Mouse (Mus musculus) megakaryocyte, adult 5-6 weeks (primary cell): ENCODE measurements around the gene Elovl5. TPM values are rescaled to one million over a fixed set of nuclear protein-coding genes. Genes with fewer than 3 reads are reported as not detected.
A peak's percentile ranks its signal among the peaks of the same experiment; 100 is the strongest.

ENCODE experiments used
- ATAC-seq: 2 replicates; pipeline ENCODE4 v1.8.0; 2016; ENCODE audit warnings: mild to moderate bottlenecking, inconsistent platforms; ENCODE audit not compliant: poor library complexity, severe bottlenecking
- total RNA-seq, 2 experiments: library from RNA; stranded (forward) in 1 of 2; stranded (reverse) in 1 of 2; fragments of 153-499, 151-499 nt in 1 of 2; fragments of 221-1000, 200-1000 nt in 1 of 2; gene quantifications; 2 replicates each; pipeline versions ENCODE4 v1.2.3 to v1.2.4; 2015 to 2017

Elovl5 gene
- total RNA-seq, 2 experiments from 2014 or later = 49.3 to 52.8 TPM

DNA sequence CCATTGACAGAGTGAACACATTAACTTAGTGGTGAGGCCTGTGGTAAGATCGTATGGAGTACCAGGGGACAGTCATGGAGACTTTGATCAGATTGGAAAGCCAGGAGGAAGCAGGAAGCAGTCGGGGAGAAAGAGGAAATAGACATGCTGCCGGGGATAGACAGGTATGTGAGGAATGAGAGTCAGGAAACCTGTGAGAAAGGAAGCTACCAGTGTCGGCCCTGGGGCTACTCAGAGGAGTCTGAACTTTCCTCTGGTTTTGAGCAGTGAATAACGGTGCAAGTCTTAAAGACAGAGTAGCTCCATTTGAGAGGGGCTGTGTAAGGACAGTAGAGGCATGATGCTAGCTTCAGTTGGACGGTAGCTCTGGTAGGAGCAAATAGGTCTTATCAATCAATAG is 10.3 kb downstream of the Elovl5 start:
- no peak for ATAC-seq

- ATAC-seq = no peak
Observed at GRCm38 (mm10) chr9:77928769-77929168, 11.6 kb downstream of the Elovl5 start.

DNA sequence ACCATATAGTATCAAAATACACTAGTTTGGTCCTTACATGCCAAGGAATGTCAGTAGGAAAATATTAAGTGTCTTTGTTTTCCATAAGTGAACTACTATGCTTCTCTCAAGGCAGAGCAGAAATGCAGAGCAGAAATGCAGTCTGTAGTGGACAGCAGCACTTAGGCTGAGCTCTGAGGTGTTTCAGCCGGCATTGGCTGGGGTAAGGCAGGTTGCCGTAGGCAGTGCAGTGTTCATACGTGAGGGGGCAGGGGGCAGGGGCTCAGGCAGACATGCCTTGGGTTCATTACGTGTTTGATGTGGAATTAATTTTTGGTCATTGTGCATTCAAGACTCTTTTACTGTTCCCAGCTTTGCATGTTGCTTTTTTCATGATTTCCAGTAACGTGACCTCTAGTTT is 12.1 kb downstream of the Elovl5 start:
- no peak for ATAC-seq

DNA sequence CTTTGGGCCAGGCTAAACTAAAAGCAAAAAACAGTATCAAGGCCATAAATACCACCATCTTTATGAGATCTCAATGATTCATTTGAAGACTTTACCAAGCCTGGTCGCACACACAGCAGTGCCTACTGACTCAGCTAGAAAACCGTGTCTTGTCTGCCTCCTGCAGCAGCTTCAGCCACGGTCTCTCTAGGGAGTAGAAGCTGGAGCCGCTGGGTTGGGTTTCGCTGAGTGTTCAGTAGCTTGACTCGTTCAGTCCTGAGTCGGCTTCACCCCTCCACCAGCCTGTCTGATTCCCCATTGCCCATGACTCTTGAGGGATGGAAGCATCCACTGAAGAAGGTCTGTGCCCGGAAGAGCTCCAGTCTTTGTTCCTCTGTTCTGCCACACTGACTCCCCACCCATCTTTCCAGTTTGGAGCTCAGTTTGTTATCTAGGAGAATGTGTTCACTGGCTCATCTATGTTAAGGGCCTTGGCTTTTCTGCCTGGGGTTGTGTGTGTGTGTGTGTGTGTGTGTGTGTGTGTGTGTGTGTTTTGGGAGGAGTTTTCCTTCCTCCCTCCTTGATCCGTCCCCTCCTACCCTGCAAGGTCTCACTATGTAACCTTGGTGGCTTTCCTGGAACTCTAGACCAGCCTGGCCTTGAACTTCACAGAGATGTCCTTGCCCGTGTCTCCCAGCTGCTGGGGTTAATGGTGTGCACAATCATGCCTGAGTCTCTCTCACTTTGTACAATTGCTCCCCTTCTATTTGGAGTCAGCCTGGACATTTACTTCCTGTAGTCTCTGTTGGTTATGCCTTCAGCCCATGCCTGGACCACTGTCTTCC is 13.1 kb downstream of the Elovl5 start:
- peak; percentile 2; the same call in 1 of the 2 replicates for ATAC-seq

DNA sequence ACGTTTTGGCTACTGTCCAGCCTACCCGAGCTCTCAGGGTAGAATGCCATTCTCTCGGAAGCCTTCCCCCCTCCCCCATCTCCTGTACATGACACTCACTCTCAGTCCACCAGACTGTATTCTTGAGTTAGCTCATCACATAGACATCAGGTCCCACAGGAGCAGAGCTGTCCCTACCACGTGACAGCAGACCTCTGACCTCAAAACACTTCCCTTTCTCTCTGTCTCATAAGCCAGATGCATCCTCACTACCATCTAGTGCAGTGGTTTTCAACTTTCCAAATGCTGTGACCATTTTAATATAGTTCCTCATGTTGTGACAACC is 13.7 kb downstream of the Elovl5 start:
- ATAC-seq = peak; percentile 92

- ATAC-seq = no peak
Observed at GRCm38 (mm10) chr9:77931740-77932139, 14.6 kb downstream of the Elovl5 start.

GRCm38 (mm10) chr9:77935818-77936611 is 18.9 kb downstream of the Elovl5 start:
- ATAC-seq = peak; percentile 84

DNA sequence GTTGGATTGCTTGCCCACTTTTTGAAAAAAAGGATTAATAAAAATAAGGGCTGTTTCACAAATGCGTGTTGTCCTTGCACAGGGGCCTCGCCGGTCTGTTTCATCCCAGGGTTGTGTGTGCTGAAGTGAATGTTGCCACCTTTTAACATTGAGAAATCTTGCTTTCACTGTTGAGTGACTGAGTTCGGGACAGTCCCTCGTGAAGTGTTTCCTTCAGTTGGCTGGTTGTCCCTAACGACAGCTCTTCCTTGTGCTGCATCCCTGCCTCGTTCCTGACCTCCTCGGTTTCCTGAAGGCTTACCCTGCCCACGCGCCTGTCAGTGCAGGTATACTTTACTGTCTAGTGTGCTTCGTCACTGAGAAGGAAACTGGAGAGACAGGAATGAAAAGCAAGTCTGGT is 20.7 kb downstream of the Elovl5 start:
- ATAC-seq = no peak

DNA sequence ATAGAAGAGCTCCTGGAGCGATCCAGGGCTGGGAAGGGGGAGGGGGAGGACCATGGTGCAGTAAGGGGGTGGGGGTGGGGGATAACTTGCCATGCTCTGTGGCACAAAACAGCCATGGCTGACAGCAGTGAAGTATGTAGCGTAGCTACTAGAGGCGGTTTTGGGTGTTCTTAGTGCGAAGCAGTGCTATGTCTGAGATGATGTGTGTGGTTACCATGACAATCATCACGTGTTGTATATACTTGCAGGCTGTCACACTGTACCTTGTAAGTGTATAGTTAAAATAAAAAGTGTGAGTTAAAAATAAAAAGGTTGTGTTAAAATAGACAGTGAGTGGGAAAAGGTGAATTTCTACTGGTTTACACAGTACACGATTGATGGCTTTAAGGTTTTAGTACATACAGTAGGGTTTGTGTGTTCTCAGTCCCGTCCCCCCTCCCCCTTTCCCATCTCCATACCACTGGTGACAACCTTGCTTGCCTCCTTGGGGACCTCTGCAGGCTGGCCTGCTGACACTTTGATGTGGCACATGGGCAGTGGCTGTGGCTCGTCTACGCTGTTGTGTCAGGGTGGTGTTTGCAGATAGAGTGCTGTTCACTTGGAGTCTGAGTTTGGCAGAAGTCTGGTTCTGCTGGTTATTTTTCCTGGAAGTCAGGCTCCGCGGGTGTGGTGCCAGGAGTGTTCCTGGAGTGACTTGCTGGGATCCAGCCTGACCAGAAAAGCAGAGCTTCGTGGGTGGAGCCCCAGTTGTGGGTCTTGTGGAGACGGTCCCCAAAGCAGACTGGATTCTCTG is 21.8 kb downstream of the Elovl5 start:
- ATAC-seq = no peak

- ATAC-seq = no peak
Observed at GRCm38 (mm10) chr9:77939554-77939920, 22.4 kb downstream of the Elovl5 start.

DNA sequence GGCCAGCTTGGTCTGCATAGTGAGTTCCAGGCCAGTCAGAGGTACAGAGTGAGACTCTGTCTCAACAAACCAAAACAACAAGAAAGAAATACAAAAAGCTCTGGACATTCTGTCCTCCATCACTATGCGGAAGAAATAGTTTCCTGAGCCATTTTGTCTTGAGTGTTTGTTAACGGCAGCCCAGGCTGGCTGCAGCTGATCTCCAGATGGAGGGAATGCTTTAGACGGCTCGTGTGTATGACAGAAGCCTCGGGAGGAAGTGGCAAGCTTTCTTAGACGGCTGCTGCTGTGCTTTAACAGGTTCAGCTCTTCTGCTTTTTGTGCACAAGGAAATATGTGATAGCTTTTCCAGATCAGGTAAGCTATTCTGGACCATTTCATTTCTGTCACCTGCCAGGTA is 23.9 kb downstream of the Elovl5 start:
- peak; percentile 59 for ATAC-seq

DNA sequence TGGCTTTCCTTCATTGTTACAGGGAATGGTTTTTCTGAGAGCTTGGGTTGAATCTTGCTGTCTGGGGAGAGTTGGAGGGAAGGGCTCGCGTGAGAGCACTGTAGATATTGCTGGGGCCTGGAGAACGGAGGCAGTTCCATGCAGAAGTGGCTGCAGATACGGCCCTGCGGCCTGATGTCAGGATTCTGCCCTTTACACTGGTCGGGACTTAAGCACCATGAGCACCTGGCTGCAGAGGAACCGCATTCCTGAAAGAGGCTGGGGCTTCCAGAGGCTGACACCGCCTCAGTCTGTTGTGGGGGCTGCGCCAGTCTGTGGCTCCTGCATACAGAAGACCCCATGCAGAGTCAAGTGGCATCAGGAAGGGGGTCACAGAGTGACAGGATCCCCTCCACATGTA is 24.7 kb downstream of the Elovl5 start:
- no peak for ATAC-seq

DNA sequence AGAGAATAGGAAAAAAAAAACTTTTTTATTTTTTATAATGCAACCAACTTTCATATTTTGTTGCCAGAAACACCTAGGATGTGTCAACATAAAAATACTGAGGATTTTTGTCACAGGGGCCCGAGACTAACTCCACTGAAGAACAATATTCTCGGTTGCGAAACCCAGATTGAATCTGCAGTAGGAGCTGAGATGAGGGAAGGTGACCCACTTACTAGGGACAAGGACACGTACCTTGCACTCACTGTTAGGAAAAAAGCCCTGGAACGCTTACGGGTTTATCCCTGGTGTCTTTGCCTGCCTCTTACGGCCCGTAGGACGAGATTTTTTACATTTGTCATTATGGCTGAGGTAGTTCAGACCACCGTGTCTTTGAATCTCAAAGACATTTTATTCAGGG is 25.2 kb downstream of the Elovl5 start:
- no peak for ATAC-seq

GRCm38 (mm10) chr9:77943316-77943715 is 26.2 kb downstream of the Elovl5 start:
- no peak for ATAC-seq

GRCm38 (mm10) chr9:77944195-77944594 is 27.0 kb downstream of the Elovl5 start:
- ATAC-seq = no peak

DNA sequence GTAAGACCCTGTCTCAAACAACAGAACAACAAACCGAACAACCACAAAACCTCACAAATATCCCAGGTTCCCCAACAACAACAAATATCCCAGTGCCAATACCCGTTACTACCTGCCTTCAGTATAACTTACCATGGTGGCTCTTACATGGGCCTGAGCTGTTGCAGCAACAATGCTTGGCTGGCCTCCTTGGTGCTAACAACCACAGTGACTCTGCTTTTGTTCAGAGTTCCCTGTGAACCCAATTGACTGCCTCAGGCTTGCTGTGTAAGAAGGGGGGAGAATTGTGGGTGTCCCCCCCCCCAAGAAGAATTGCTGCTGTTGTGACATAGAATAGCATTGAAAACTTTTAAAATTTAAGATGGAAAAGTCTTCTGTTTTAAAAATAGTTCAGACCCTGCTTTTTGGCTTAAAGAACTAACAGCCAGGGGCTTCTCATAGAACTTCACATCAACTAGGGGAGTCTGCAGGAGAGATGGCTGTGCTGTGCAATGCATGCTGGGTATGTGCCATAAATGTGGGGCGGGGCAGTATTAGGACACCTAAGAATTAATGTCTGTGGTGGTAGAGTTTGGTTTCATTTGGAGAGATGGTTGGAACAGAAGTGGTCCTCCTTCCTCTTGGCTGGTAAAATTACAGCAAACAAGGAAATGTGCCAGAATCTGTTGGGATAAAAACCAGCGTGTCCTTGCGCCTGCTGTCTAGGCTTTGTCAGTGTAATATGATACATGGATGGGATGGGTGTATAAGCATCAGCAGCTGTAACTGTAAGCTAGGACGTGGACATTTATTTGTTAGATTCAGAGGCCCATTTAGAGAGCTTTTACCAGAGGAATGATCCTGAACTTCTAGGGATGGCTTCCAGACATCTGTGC is 28.9 kb downstream of the Elovl5 start:
- peak; percentile 54 for ATAC-seq

DNA sequence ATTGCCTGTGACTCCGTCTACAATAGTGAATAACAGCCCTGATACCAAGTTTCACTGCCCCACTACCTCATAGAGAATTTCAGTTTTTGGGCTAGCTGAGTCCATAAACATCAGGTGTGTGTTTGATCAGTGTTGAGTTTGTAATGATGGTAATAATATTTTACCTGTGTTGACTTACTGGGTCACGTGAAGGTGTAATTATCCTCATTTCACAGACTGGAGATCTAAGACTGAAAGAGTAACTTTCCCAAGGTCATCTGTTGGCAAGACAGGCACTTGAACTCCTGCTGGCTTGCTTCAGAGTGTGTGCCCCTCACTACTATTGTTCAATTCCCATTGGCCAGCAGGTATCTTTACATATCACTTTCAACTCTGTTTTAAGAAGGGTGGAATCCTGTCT is 31.1 kb downstream of the Elovl5 start:
- no peak for ATAC-seq

DNA sequence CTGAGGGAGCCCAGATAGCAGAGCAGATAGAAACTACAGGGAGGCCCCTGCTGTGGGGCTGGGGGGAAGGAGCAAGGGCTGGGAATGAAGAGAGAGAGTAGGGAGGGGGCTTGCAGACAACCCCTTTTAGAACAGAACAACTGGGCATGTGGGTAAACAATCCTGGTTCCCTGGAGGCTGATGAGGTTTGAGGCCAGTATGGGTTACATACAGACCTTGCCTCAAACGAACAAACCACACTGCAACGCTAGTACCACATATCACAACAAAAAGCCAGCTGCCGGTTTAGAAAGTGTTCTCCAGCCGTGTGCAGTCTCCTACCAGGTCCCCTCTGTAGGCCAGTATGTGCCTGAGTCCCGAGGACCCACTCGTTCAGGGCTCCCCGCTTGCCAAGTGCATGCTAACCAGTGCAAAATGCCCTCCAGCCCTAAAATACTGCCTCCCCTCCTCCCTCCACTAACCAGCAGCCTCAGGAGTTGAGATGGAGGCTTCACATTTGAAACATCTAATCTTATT is 32.6 kb downstream of the Elovl5 start:
- ATAC-seq = no peak

- no peak for ATAC-seq
Observed at GRCm38 (mm10) chr9:77950841-77951475, 33.8 kb downstream of the Elovl5 start.

DNA sequence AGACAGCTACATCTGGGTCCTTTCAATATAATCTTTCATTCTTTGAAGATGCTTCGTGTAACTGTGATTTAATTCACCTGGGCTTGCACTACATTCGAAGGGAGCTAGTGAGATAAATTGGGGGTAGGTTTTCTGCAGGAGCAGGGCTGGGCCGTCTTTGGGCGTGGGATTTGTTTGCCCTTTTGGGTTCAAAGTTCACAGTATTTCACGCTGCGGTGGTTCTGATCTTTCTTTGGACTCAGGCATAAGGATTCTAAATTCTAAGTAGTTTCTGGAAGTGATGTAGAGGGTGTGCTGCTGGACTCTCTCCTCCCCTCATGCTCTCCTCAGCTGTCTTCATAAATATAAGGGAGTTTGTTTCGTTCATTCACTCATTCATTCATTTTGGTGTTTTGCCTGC is 34.8 kb downstream of the Elovl5 start:
- no peak for ATAC-seq
